Mouse (Mus musculus): ENCODE data around the gene Olfr548-ps1. TPM values are rescaled to one million over a fixed set of nuclear protein-coding genes. Genes with fewer than 3 reads are reported as not detected.

Gene Olfr548-ps1
- polyA plus RNA-seq, 1 experiment: not detected

DNA sequence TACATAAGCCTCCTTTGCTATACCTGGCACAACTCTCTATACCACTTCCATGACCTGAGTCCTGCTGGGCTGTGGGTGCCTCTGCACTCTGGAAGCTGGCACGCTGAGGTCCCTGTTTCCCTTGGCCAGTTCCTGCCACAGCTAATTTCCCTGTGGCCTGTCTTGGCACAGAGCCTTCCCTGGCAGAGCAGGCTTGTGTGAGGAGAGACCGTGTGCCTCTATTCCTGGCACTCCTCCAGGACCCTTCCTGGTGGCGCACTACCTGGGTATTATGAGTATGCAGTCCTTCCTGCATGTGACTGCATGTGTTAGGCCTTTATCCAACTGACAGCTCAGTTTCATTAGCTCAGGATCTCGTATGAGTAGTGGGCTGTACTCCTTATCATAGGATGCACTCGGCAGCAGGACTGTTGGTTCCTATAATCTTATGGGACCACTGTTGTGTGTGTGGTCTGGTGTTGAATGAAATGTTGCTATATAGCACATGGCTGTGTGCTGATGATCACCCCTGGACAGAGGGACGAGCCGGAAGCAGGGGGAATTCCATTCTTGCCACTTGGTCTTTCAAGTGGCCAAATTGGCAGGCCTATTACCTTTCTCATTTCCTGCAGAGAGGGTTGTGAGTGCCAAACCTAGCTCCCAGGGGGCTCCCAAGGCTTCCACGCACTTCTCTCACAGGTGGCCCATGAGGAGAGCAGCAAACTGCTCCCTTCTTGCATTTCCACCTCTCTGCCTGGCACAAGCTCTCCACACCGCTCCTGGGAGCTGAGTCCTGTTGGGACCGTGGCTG, 24.2 kb upstream of the Olfr548-ps1 start:
- TF ChIP-seq POLR2A (IDR thresholded peaks at IDR 0.05; ENCODE audit: borderline replicate concordance, extremely low read depth, insufficient read depth, insufficient read length, poor library complexity, severe bottlenecking) (no peak), CTCF (IDR thresholded peaks at IDR 0.05; ENCODE audit: borderline replicate concordance, extremely low read depth, insufficient read depth, insufficient read length) (no peak)
- DNase-seq (ENCODE audit: low read depth): peak; percentile 70

DNA sequence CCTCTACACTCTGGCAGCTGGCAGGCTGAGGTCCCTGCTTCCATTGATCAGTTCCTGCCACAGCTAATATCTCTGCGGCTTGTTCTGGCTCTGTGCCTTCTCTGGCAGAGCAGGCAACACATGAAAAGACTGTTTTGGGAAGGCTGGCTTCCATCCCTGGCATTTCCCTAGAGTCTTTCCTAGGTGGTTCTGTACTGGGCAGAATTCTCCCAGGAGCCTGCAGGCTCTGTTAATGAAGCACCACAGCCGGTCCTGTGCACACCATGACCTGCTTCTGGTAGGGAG, 23.7 kb upstream of the Olfr548-ps1 start:
- no peak for TF ChIP-seq POLR2A (IDR thresholded peaks at IDR 0.05; ENCODE audit: borderline replicate concordance, extremely low read depth, insufficient read depth, insufficient read length, poor library complexity, severe bottlenecking)
- no peak for TF ChIP-seq CTCF (IDR thresholded peaks at IDR 0.05; ENCODE audit: borderline replicate concordance, extremely low read depth, insufficient read depth, insufficient read length)
- DNase-seq (ENCODE audit: low read depth): peak; percentile 80

DNA sequence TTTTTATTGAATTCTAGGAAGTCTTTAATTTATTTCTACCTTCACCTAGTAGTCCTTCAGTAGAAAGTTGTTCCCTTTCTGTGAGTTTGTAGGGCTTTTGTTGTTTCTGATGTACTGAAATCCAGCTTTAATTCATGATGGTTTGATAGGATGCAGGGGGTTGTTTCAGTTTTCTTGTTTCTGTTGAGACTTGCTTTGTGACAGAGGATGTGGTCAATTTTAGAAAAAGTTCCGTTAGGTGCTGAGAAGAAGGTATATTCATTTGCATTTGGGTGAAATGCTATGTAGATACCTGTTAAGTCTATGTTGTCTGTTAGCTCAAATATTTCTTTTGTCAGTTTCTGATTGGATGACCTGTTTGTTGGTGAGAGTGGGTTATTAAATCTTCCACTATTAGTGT, 11.6 kb upstream of the Olfr548-ps1 start:
- TF ChIP-seq POLR2A (IDR thresholded peaks at IDR 0.05; ENCODE audit: borderline replicate concordance, extremely low read depth, insufficient read depth, insufficient read length, poor library complexity, severe bottlenecking): no peak
- TF ChIP-seq CTCF (IDR thresholded peaks at IDR 0.05; ENCODE audit: borderline replicate concordance, extremely low read depth, insufficient read depth, insufficient read length): no peak
- no peak for DNase-seq (ENCODE audit: low read depth)

- TF ChIP-seq POLR2A (IDR thresholded peaks at IDR 0.05; ENCODE audit: borderline replicate concordance, extremely low read depth, insufficient read depth, insufficient read length, poor library complexity, severe bottlenecking): no peak
Measured at GRCm38 (mm10) chr7:102534449-102534848, 6.2 kb upstream of the Olfr548-ps1 start, which contains the start of gene Olfr547. Gene Olfr547 (plus strand): TSS chr7:102534749.

GRCm38 (mm10) chr7:102541251-102541650, 555 bp downstream of the Olfr548-ps1 start:
- no peak for DNase-seq (ENCODE audit: low read depth)
- TF ChIP-seq POLR2A (IDR thresholded peaks at IDR 0.05; ENCODE audit: borderline replicate concordance, extremely low read depth, insufficient read depth, insufficient read length, poor library complexity, severe bottlenecking) (no peak), CTCF (IDR thresholded peaks at IDR 0.05; ENCODE audit: borderline replicate concordance, extremely low read depth, insufficient read depth, insufficient read length) (no peak)

More at GRCm38 (mm10) chr7:102534449-102534848, 6.2 kb upstream of the Olfr548-ps1 start, which contains the start of gene Olfr547:
- no peak for DNase-seq (ENCODE audit: low read depth)

DNA sequence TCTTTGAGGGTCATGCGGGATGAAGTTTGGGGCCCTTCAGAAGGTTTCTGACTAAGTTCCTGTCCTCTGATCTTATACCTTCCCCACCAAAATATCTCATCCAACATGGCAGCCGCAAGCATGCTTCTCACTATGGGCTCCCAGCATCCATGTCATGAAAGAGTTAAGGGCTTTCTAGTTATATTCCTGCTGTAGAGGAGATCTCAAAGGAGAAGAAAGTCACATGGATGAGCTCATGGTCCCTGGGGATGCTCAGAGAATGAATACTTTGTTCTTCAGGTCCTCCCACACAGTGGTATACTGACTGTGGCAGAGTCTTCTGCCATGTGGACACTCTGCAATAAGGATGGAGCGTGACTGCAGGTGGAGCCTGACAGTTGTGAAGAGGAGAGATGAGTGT, 8.9 kb downstream of the Olfr548-ps1 start, which contains the start of gene Olfr549:
Gene Olfr549, plus strand, starts transcription at position 301 of the 400 bp plus-strand sequence.
- TF ChIP-seq POLR2A (IDR thresholded peaks at IDR 0.05; ENCODE audit: borderline replicate concordance, extremely low read depth, insufficient read depth, insufficient read length, poor library complexity, severe bottlenecking): no peak
- no peak for TF ChIP-seq CTCF (IDR thresholded peaks at IDR 0.05; ENCODE audit: borderline replicate concordance, extremely low read depth, insufficient read depth, insufficient read length)
- no peak for DNase-seq (ENCODE audit: low read depth)

GRCm38 (mm10) chr7:102553279-102553678, 12.6 kb downstream of the Olfr548-ps1 start:
- DNase-seq (ENCODE audit: low read depth): no peak
- no peak for TF ChIP-seq POLR2A (IDR thresholded peaks at IDR 0.05; ENCODE audit: borderline replicate concordance, extremely low read depth, insufficient read depth, insufficient read length, poor library complexity, severe bottlenecking)
- no peak for TF ChIP-seq CTCF (IDR thresholded peaks at IDR 0.05; ENCODE audit: borderline replicate concordance, extremely low read depth, insufficient read depth, insufficient read length)

GRCm38 (mm10) chr7:102564999-102565997, 24.6 kb downstream of the Olfr548-ps1 start, which contains the start of gene Trim21:
Gene Trim21 (minus strand): TSS chr7:102565486.
- TF ChIP-seq CTCF (IDR thresholded peaks at IDR 0.05; ENCODE audit: borderline replicate concordance, extremely low read depth, insufficient read depth, insufficient read length) (no peak), POLR2A (IDR thresholded peaks at IDR 0.05; ENCODE audit: borderline replicate concordance, extremely low read depth, insufficient read depth, insufficient read length, poor library complexity, severe bottlenecking) (no peak)
- DNase-seq (ENCODE audit: low read depth): peak; percentile 60

DNA sequence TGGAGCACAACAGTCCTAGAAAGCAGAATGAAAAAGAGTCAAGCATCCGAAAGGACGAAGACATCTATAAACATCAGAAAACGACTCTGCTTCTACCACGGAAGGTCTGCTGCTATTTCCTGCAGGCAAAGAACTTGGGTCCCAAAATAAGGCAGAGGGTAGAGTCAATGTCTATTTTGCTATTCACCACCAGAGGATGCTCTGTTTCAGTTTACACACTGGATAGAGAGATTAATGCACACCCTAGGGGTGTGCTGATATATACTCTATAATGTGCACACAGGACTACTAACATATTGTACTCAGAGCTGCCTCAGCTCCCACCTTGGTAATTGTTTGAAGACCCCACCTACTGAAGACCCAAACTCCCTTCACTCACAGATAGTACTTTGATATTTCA, 25.5 kb downstream of the Olfr548-ps1 start:
- TF ChIP-seq POLR2A (IDR thresholded peaks at IDR 0.05; ENCODE audit: borderline replicate concordance, extremely low read depth, insufficient read depth, insufficient read length, poor library complexity, severe bottlenecking) (no peak), CTCF (IDR thresholded peaks at IDR 0.05; ENCODE audit: borderline replicate concordance, extremely low read depth, insufficient read depth, insufficient read length) (no peak)

DNA sequence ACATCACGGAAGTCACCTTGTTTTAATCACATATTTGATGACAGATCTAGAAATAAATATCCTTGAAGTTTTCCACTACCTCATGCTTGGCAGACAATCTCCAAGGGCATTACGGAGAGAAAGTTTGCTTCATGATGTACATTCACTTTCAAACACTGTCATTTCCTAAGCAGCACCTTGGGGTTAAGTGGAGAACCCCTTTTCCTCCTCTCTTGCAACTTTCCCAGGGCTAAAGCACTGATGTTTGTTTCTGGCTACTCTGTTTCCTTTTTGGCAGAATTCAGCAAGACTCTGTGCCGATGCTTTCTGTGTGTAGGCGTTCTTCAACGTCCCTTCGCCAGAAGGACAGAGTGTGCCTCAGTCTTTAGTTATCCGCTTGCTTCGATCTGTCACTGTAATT, 30.4 kb downstream of the Olfr548-ps1 start, which contains the start of gene Olfr550:
Gene Olfr550, plus strand, starts transcription at position 301 of the 400 bp plus-strand sequence.
- DNase-seq (ENCODE audit: low read depth): no peak
- TF ChIP-seq POLR2A (IDR thresholded peaks at IDR 0.05; ENCODE audit: borderline replicate concordance, extremely low read depth, insufficient read depth, insufficient read length, poor library complexity, severe bottlenecking) (no peak), CTCF (IDR thresholded peaks at IDR 0.05; ENCODE audit: borderline replicate concordance, extremely low read depth, insufficient read depth, insufficient read length) (no peak)

More for the DNA sequence above, 25.5 kb downstream of the Olfr548-ps1 start:
- DNase-seq (ENCODE audit: low read depth): no peak
